Mouse (Mus musculus) layer of hippocampus, postnatal 36 days (tissue): ENCODE measurements around the gene Gstm4. TPM values are rescaled to one million over a fixed set of nuclear protein-coding genes. Genes with fewer than 3 reads are reported as not detected.
"Not testable (repeated sequence)": the region's sequence is repeated elsewhere in the genome, so short reads cannot be mapped to it uniquely, and the experiment has no call there.

Source experiments
- DNase-seq, 2 experiments: peaks; one replicate each; pipeline ENCODE4 v3.0.0; 2022
- total RNA-seq, 2 experiments: library from RNA; stranded (reverse); gene quantifications; 2 replicates each; pipeline ENCODE4 v1.2.3; 2021

Gene Gstm4
- total RNA-seq, 2 experiments from 2014 or later: 11.3 to 12.4 TPM

GRCm38 (mm10) chr3:108069231-108069870 lies 24.7 kb upstream of the Gstm4 start:
- DNase-seq: no peak

DNA sequence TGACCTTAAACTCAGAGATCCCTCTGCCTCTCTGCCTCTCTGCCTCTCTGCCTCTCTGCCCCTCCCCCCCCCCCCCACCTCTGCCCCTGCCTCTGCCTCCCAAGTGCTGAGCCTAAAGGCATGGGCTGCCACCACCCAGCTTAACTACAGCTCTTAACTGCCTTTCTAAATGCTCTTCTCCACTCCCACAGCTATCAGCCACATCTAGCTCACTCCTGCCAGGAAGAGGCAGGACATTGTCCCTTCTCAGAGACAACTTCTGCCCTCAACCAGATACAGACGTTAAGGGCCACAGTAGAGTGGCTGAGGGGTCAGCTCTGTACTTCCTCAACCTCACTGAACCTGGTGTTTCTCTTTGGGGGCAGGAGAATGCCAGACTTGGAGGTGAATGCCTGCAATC lies 24.1 kb upstream of the Gstm4 start:
- no peak for DNase-seq

DNA sequence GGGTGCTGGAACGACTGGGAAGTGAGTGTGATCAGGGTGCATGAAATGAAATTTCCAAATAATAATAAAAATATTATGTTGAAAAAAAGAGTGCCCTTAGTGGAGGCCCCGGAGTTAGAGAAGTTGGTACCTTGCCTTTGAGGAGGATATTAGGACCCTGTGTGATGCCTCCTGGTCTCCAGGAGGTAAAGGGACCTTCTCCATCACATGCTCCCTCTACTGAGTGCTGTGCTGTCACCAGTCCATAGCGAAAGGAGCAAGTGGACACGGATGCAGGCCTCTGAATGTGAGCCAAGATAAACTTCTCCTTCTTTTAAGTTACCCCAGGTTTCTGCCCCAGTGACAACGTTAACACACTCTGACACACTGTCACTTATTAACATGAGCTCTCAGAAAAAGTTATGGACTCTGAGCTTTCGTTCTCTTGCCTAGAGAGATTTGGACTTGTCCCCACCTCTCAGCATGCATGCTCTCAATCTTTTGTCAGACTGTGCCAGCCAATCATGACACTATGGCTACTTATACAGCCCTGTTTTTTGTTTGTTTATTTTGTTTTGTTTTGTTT lies 22.8 kb upstream of the Gstm4 start:
- DNase-seq: no peak

DNA sequence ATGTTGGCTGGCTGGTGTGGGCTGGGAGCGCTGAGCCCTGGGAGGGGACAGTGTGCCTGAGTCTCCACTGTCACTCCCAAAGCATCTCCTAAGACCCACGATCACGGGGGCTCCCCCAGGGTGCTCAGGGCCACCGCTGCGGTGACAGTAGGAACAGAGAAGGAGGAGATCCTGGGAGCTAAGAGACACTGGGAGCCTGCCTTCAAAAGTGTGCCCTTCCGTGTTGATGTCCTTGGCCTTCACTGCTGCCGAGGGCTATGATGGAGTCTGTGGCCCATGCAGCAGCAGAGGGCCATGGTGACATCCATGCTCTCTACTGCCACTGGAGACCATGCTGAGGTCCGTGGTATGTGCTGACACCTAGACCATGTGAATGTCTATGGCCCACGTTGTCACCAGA lies 20.9 kb upstream of the Gstm4 start:
- DNase-seq: no peak

GRCm38 (mm10) chr3:108064672-108065071 lies 20.0 kb upstream of the Gstm4 start:
- no peak for DNase-seq

DNA sequence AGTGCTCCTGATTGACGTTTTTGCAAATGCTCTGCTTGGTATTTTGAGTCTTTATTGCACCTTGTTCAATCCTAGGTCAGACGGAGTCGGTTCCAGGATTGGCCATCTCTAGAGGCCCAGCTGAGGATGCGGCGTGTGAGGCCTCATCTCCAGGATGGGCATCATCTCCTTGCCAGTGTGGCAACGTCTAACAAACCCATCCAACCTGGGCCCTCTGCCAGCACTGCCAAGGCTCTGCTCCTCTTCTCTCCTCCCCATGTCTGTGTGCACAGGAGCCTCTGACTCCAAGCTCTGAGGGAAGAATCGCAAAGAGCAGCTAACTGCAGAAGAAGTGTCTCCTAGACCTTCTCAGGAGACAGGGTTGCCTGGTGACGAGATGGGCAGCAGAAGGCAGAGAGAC lies 18.0 kb upstream of the Gstm4 start:
- DNase-seq: no peak

GRCm38 (mm10) chr3:108061420-108061819 lies 16.7 kb upstream of the Gstm4 start:
- no peak for DNase-seq

- DNase-seq: no peak
These were observed 5.8 kb upstream of the Gstm4 start for GRCm38 (mm10) chr3:108050493-108050892.

- no peak for DNase-seq
These were observed 3.6 kb upstream of the Gstm4 start for GRCm38 (mm10) chr3:108048306-108048705.

GRCm38 (mm10) chr3:108046944-108047655 lies 2.4 kb upstream of the Gstm4 start:
- DNase-seq: no peak

DNA sequence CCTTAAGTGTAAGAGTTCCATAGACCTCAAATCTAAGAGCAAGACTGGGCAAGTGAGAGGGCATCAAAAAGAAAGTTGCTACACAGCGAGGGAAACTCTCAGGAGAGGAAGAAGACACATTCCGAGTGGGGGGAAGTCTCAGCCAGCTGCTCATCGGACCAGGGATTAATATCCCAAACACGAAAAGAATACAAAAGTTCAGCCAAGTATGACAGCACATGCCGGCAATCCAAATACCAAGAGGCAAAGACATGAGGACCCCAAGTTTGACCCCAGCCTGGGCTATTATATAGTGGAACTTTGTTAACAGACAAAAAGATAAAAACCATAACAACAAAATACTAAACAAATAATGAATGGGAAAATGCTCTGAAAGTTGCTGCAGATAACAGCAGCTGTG lies 11.5 kb downstream of the Gstm4 start:
- DNase-seq: no peak

GRCm38 (mm10) chr3:108032113-108032512 lies 12.6 kb downstream of the Gstm4 start:
- no peak for DNase-seq

- no peak for DNase-seq
These were observed 15.9 kb downstream of the Gstm4 start for GRCm38 (mm10) chr3:108028641-108029365.

GRCm38 (mm10) chr3:108026597-108026996 lies 18.1 kb downstream of the Gstm4 start:
- no peak for DNase-seq

DNA sequence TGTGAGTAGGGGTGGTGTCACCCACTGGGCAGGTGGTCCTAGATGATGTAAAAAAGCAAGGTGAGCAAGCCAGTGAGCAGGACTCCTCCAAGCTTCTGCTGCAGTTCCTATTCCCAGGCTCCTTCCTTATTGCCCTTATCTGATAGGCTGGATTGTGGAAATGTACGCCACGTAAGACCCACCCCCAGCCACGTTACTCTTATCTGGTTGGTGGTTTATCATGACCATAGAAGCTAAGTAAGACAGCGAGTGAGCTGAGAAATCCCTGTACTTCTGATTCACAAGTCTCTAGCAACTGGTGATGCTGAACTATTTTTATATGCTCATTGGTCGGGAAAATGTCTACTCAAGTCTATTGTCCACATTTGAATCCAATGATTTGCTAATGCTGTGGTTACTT lies 18.6 kb downstream of the Gstm4 start:
- no peak for DNase-seq

- no peak for DNase-seq
These were observed 19.4 kb downstream of the Gstm4 start for GRCm38 (mm10) chr3:108025318-108025717.

GRCm38 (mm10) chr3:108022650-108023049 lies 22.0 kb downstream of the Gstm4 start:
- DNase-seq: no peak

DNA sequence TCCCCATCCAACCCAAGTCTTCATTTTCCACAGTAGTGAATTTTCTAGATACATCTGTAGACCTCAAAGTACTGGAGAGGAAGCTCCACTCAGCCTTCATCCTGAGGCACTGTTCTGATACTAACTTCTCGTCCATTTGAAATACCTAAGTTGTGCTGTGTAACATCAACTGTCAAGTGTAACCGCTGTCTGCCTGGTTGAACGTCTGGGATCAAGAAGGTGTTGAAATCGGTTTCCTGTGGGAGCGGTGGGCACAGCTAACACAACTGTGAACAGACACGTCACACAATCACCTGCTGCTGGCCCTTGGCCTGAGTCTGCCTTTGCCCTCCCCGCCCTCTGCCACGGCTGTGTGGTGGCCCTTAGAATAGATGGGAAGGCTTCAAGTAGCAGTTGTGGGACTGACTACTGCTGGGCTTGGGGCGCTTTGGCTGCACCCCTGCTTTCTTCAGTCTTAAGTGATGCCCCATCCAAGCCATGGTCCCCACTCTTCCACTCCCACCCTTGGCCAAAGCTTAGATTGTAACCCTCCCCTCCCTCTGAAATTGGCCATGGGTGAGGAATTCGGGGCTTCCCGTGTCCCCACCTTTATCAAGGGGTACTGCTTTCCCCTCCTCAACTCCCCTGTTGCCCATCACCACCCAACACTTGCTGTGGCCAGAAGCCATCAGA lies 24.2 kb downstream of the Gstm4 start:
- not testable (repeated sequence) for DNase-seq

DNA sequence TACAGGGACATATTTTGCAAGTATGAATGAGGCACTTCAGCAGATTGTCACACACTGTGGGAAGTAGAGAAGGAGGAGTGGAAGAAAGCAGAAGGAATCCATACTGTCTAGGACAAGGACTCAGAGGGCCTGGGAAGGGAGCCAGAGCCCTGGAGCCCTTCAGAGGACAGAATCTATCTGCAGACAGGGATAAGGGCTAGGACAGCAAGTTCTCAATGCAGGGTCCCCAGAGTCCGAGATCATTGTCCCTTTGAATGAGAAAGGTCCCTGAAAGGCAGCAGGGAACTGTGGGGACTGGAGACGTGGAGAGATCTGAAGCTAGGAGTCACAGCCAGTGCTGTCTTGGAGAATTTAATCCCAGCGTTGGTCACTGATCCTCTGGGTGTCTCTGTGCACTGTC lies 25.5 kb downstream of the Gstm4 start:
- DNase-seq: not testable (repeated sequence)

- DNase-seq: no peak
These were observed 26.4 kb downstream of the Gstm4 start for GRCm38 (mm10) chr3:108018190-108018820.

DNA sequence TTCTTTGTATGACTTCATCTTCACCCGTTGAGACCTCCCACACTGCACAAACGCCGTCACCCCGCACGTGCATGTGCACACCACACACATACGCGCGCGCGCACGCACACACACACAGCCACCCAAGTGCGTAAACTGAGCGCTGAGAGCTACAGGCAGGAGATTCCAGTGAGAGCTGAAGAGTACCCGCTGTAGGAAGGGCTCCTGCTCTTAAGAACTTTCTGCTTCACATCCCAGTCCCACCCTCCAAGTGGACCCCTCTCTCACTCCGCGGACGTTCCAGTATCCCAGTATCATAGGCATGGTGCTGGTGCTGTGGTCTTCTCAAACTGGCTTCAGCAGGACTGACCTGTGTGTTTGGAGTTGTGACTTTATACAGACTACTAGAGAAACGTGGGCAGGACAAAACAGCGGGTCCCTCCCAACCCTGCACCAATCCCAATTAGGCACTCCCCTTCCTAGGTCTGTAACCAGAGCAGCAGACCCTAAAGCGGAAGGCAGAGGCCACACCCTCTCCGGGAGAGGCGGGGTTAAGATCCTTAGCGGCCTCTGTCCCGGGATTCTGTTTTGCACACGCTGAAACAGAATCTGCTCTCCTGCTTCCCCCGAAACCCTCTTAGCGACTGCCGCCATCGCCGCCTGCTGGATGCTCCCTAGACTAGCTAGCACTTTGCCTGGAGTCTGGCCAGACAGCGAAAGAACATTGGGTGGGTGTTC lies 27.1 kb downstream of the Gstm4 start, which contains the start of gene Gstm1:
TSS of gene Gstm1 (minus strand) at position 501 of the 717 bp plus-strand sequence.
- peak; percentile 92 to 93 for DNase-seq
